Mouse (Mus musculus): ENCODE results near the gene Bmpr1b. TPM values are rescaled to one million over a fixed set of nuclear protein-coding genes. Genes with fewer than 3 reads are reported as not detected.

Gene Bmpr1b
- polyA plus RNA-seq, 1 experiment from 2014 or later = 10.7 TPM

- DNase-seq (ENCODE audit: low spot score) = no peak
- H3K9ac ChIP-seq (ENCODE audit: low read length) = no peak overlapping the region
- no peak for ATAC-seq (replicated peaks; ENCODE audit: low FRiP score)
- H3K27me3 ChIP-seq (ENCODE audit: control insufficient read depth, insufficient read depth, low read length) = no peaks in the 10 kb centered on the region
- 81% methylated on average over 2 of the region's 2 CpGs for WGBS
- H3K4me1 ChIP-seq (replicated peaks; ENCODE audit: control insufficient read depth, insufficient read depth, low read length) = 0 out of 2 replicates have a peak, but pooled peaks cover 4% of the 10 kb centered on the region
- H3K9me3 ChIP-seq (ENCODE audit: control insufficient read depth, low read length) = 0 out of 2 replicates have a peak, but pooled peaks cover 3% of the 10 kb centered on the region
- no peak overlapping the region for H3K27ac ChIP-seq (ENCODE audit: low read depth, low read length)
- H3K4me3 ChIP-seq (ENCODE audit: low read depth, low read length) = no peak overlapping the region
- H3K4me2 ChIP-seq (ENCODE audit: low read depth, low read length, severe bottlenecking) = no peak overlapping the region
- H3K36me3 ChIP-seq (ENCODE audit: control insufficient read depth, insufficient read depth, low read length) = no peaks in the 10 kb centered on the region; the same call in 1 of the 2 replicates
Measured at GRCm38 (mm10) chr3:141899521-141899920, 269.7 kb downstream of the Bmpr1b start.

GRCm38 (mm10) chr3:141897698-141898097 lies 271.5 kb downstream of the Bmpr1b start:
- 89% methylated on average over 4 of the region's 4 CpGs for WGBS
- no peaks in the 10 kb centered on the region for H3K27me3 ChIP-seq (ENCODE audit: control insufficient read depth, insufficient read depth, low read length)
- DNase-seq (ENCODE audit: low spot score) = no peak

DNA sequence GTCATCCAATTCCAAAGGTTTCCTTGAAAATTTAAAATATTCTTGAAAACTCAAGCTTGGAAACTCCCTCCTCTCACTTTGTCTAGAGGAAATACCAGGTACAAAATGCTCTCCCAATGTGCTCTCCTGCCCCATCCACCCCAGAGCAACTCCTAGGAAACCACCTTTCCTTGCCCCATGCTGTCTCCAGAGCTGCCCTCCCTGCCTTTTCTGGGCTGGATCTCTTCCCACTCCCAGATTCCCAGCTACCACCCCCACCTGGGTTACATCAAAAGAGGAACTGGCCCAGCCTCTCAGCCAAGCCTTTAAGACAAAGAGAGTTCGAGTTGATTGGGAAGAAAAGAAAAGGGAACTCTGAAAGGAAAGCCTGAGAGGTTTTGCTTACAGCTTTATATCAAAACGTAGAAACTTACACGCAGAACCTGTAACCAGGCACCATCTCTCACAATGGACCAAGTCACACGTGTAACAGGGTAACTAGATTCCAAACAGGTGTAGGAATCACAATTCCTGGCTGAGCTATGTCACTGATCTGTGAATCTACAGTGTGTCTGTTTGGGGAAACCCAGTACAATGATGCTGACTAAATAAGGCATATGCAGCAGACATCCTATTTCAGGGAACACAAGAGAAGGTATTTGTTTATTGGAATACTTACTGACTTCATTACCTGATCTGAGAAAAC lies 272.2 kb downstream of the Bmpr1b start:
- Histone ChIP-seq H3K27me3 (ENCODE audit: control insufficient read depth, insufficient read depth, low read length) (no peaks in the 10 kb centered on the region), H3K9me3 (ENCODE audit: control insufficient read depth, low read length) (0 out of 2 replicates have a peak, but pooled peaks cover 3% of the 10 kb centered on the region), H3K4me3 (ENCODE audit: low read depth, low read length) (no peak overlapping the region), H3K4me1 (replicated peaks; ENCODE audit: control insufficient read depth, insufficient read depth, low read length) (0 out of 2 replicates have a peak, but pooled peaks cover 4% of the 10 kb centered on the region), H3K4me2 (ENCODE audit: low read depth, low read length, severe bottlenecking) (no peak overlapping the region), H3K27ac (ENCODE audit: low read depth, low read length) (no peak overlapping the region), H3K36me3 (ENCODE audit: control insufficient read depth, insufficient read depth, low read length) (no peaks in the 10 kb centered on the region; the same call in 1 of the 2 replicates), H3K9ac (ENCODE audit: low read length) (no peak overlapping the region)
- DNase-seq (ENCODE audit: low spot score) = no peak
- 8% methylated on average over 4 of the region's 4 CpGs for WGBS
- ATAC-seq (replicated peaks; ENCODE audit: low FRiP score) = 0 out of 2 replicates have a peak, but pooled peaks have one; percentile 32

More at GRCm38 (mm10) chr3:141897698-141898097, 271.5 kb downstream of the Bmpr1b start:
- H3K4me2 ChIP-seq (ENCODE audit: low read depth, low read length, severe bottlenecking) = no peak overlapping the region
- H3K4me3 ChIP-seq (ENCODE audit: low read depth, low read length) = no peak overlapping the region
- H3K9me3 ChIP-seq (ENCODE audit: control insufficient read depth, low read length) = 0 out of 2 replicates have a peak, but pooled peaks cover 3% of the 10 kb centered on the region
- no peaks in the 10 kb centered on the region; the same call in 1 of the 2 replicates for H3K36me3 ChIP-seq (ENCODE audit: control insufficient read depth, insufficient read depth, low read length)
- H3K9ac ChIP-seq (ENCODE audit: low read length) = no peak overlapping the region
- no peak overlapping the region for H3K27ac ChIP-seq (ENCODE audit: low read depth, low read length)
- H3K4me1 ChIP-seq (replicated peaks; ENCODE audit: control insufficient read depth, insufficient read depth, low read length) = 0 out of 2 replicates have a peak, but pooled peaks cover 4% of the 10 kb centered on the region
- no peak for ATAC-seq (replicated peaks; ENCODE audit: low FRiP score)

DNA sequence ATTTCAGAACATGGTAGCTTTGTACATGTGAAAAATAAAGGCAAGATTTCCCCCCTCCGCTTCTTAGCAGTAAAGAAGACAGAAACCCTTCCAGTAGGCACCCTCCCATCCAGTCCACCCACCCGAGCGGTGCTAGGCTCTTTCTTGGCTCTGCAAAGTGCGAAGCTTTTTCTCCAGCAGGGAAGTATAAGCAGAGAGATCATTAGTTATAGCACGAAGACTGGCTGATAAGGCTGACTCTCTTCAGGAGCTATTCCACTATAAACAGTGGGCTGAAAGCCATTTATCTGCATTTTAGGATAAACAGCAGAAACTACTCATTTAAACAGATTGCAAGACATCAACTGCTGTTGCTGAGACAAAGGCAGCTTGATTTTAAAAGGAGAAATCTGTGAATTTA lies 274.1 kb downstream of the Bmpr1b start:
- Histone ChIP-seq H3K4me1 (replicated peaks; ENCODE audit: control insufficient read depth, insufficient read depth, low read length) (0 out of 2 replicates have a peak, but pooled peaks cover 4% of the 10 kb centered on the region), H3K4me3 (ENCODE audit: low read depth, low read length) (no peak overlapping the region), H3K27ac (ENCODE audit: low read depth, low read length) (no peak overlapping the region), H3K4me2 (ENCODE audit: low read depth, low read length, severe bottlenecking) (no peak overlapping the region), H3K36me3 (ENCODE audit: control insufficient read depth, insufficient read depth, low read length) (no peaks in the 10 kb centered on the region; the same call in 1 of the 2 replicates), H3K9ac (ENCODE audit: low read length) (no peak overlapping the region), H3K27me3 (ENCODE audit: control insufficient read depth, insufficient read depth, low read length) (no peaks in the 10 kb centered on the region), H3K9me3 (ENCODE audit: control insufficient read depth, low read length) (no peaks in the 10 kb centered on the region)
- 73% methylated on average over 5 of the region's 5 CpGs for WGBS
- DNase-seq (ENCODE audit: low spot score) = no peak
- no peak for ATAC-seq (replicated peaks; ENCODE audit: low FRiP score)

DNA sequence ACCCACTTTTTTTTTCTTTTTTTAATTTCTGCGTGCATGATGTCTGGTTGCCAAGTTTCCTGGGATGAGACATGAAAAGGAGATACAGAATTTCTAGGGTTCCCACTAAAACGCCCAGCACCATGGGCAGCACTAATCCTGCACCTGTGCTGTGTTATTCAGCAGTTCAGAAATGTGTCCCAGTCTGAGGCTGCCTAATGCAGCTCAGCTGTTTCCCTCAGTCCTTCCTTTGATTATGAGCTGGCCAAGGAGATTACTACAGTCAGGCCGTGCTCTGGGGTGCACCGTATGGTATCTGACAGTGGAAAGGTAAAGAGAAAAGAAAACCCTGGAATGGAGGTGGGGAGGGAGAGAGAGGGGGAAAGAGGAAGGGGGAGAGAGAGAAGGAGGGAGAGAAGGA lies 278.6 kb downstream of the Bmpr1b start:
- ATAC-seq (replicated peaks; ENCODE audit: low FRiP score) (no peak), DNase-seq (ENCODE audit: low spot score) (no peak)
- Histone ChIP-seq H3K36me3 (ENCODE audit: control insufficient read depth, insufficient read depth, low read length) (no peaks in the 10 kb centered on the region), H3K4me1 (replicated peaks; ENCODE audit: control insufficient read depth, insufficient read depth, low read length) (no peaks in the 10 kb centered on the region; the same call in 1 of the 2 replicates), H3K27me3 (ENCODE audit: control insufficient read depth, insufficient read depth, low read length) (no peaks in the 10 kb centered on the region), H3K4me2 (ENCODE audit: low read depth, low read length, severe bottlenecking) (no peak overlapping the region), H3K4me3 (ENCODE audit: low read depth, low read length) (no peak overlapping the region), H3K9ac (ENCODE audit: low read length) (no peak overlapping the region), H3K27ac (ENCODE audit: low read depth, low read length) (no peak overlapping the region), H3K9me3 (ENCODE audit: control insufficient read depth, low read length) (no peaks in the 10 kb centered on the region)
- 44% methylated on average over 4 of the region's 4 CpGs for WGBS

- H3K4me2 ChIP-seq (ENCODE audit: low read depth, low read length, severe bottlenecking) = no peak overlapping the region
- H3K4me3 ChIP-seq (ENCODE audit: low read depth, low read length) = no peak overlapping the region
- peak; percentile 82 for ATAC-seq (replicated peaks; ENCODE audit: low FRiP score)
- WGBS = 30% methylated on average over 4 of the region's 4 CpGs
- H3K9me3 ChIP-seq (ENCODE audit: control insufficient read depth, low read length) = no peaks in the 10 kb centered on the region
- no peaks in the 10 kb centered on the region for H3K36me3 ChIP-seq (ENCODE audit: control insufficient read depth, insufficient read depth, low read length)
- H3K27ac ChIP-seq (ENCODE audit: low read depth, low read length) = no peak overlapping the region
- no peak for DNase-seq (ENCODE audit: low spot score)
- H3K27me3 ChIP-seq (ENCODE audit: control insufficient read depth, insufficient read depth, low read length) = no peaks in the 10 kb centered on the region
- H3K4me1 ChIP-seq (replicated peaks; ENCODE audit: control insufficient read depth, insufficient read depth, low read length) = no peaks in the 10 kb centered on the region; the same call in 1 of the 2 replicates
- no peak overlapping the region for H3K9ac ChIP-seq (ENCODE audit: low read length)
Measured at GRCm38 (mm10) chr3:141887476-141888274, 281.6 kb downstream of the Bmpr1b start.

GRCm38 (mm10) chr3:141884190-141884589 lies 285.0 kb downstream of the Bmpr1b start:
- H3K27ac ChIP-seq (ENCODE audit: low read depth, low read length) = no peak overlapping the region
- ATAC-seq (replicated peaks; ENCODE audit: low FRiP score) (no peak), DNase-seq (ENCODE audit: low spot score) (no peak)
- no peaks in the 10 kb centered on the region for H3K27me3 ChIP-seq (ENCODE audit: control insufficient read depth, insufficient read depth, low read length)
- H3K9ac ChIP-seq (ENCODE audit: low read length) = no peak overlapping the region
- 96% methylated on average over 5 of the region's 5 CpGs for WGBS
- H3K36me3 ChIP-seq (ENCODE audit: control insufficient read depth, insufficient read depth, low read length) = no peaks in the 10 kb centered on the region
- no peak overlapping the region for H3K4me2 ChIP-seq (ENCODE audit: low read depth, low read length, severe bottlenecking)
- no peaks in the 10 kb centered on the region; the same call in 1 of the 2 replicates for H3K4me1 ChIP-seq (replicated peaks; ENCODE audit: control insufficient read depth, insufficient read depth, low read length)
- H3K4me3 ChIP-seq (ENCODE audit: low read depth, low read length) = no peak overlapping the region
- H3K9me3 ChIP-seq (ENCODE audit: control insufficient read depth, low read length) = no peaks in the 10 kb centered on the region

DNA sequence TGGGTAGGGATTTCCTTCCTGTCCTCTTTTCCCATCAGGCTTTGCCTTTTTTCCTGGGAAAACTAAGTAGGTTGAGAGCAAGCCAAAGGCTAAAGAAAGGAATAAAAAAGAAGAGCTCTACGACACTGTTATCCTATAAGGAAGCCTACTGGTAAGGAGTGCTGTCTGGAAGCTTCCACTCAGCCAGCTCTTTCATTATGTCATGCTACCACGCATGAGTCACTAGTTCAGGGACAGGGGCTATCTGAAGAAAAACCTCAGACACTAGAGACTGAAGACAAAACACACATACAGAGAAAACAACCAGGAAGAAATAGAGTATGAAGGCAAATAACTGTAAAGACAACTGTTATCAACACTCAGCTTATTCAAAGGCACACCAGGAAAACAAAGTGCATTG lies 286.7 kb downstream of the Bmpr1b start:
- WGBS = 89% methylated on average over 2 of the region's 2 CpGs
- no peaks in the 10 kb centered on the region for H3K9me3 ChIP-seq (ENCODE audit: control insufficient read depth, low read length)
- no peak for DNase-seq (ENCODE audit: low spot score)
- H3K4me3 ChIP-seq (ENCODE audit: low read depth, low read length) = no peak overlapping the region
- no peak for ATAC-seq (replicated peaks; ENCODE audit: low FRiP score)
- H3K27me3 ChIP-seq (ENCODE audit: control insufficient read depth, insufficient read depth, low read length) = no peaks in the 10 kb centered on the region
- no peaks in the 10 kb centered on the region for H3K4me1 ChIP-seq (replicated peaks; ENCODE audit: control insufficient read depth, insufficient read depth, low read length)
- no peak overlapping the region for H3K9ac ChIP-seq (ENCODE audit: low read length)
- no peaks in the 10 kb centered on the region for H3K36me3 ChIP-seq (ENCODE audit: control insufficient read depth, insufficient read depth, low read length)
- H3K27ac ChIP-seq (ENCODE audit: low read depth, low read length) = no peak overlapping the region
- H3K4me2 ChIP-seq (ENCODE audit: low read depth, low read length, severe bottlenecking) = no peak overlapping the region
